Mouse (Mus musculus): Measurements from ENCODE around the gene Timd2. TPM values are rescaled to one million over a fixed set of nuclear protein-coding genes. Genes with fewer than 3 reads are reported as not detected.
"Not testable (repeated sequence)": the region's sequence is repeated elsewhere in the genome, so short reads cannot be mapped to it uniquely, and the experiment has no call there.

Gene Timd2
- total RNA-seq, 4 experiments from 2014 or later = not detected

DNA sequence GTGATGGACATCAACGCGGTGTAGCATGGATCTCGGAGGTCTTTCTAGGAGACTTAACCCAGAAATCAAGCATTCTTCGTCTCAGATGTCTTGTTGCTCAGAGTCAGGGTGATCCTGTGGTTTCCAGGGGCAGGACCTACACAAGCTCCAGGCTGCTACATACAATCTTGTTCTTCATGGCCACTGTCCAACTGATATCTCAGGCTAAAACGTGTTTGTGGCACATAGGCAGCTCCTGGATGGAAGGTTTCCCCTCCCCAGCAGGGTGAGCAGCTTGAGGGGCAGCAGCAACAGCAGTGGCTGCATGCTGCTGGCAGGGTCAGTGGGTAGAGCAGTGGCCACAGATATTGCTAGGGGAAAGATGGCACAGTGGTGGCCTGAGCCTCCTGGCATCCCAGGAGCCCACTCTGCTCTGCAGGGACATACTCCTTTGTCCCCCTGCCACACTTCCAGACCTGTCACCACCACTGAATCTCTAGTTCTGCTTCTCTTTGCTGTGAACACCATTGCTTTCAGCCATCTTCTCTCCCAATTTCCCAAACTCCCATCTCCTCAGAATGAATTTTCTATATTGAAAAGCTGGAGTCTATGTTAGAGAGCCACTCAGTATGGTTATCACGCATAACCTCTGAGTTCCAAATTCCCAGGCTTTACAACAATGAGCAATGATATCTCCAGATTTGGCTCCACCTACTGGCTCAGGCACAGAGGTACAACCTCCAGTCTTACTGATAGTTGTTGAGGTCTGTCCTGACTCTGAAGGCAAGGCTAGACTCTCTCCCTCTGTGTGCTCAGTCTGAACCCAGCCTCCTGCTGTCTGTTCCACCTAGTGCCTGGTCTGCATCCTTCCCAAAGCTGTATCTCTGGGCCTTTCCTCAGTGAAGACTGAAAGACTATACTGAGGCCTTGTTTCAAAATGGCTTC lies 41.0 kb downstream of the Timd2 start:
- no peak for DNase-seq (ENCODE audit: low spot score)

GRCm38 (mm10) chr11:46663215-46663614 lies 43.6 kb downstream of the Timd2 start:
- no peak for DNase-seq (ENCODE audit: low spot score)

DNA sequence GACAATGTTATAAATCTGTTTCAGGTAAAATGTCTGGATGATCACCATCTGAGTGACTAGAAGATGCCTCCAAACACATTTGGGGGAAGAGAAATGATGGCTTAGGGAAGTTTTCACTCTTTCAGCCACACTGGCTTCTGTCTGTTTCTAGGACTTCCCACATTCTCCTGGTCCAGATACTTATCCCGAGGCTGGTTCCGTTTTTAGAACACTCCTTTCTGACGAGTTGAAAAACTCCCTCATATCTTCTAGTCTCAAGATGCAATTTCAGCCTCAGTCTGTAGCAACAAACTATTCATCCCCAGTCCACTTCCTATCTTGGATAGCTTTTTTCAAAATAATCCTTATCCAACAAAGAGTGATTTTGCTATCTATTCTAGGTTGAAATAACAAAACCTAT lies 54.4 kb downstream of the Timd2 start:
- DNase-seq (ENCODE audit: low spot score) = no peak

- not testable (repeated sequence) for DNase-seq (ENCODE audit: low spot score)
These were observed 57.2 kb downstream of the Timd2 start for GRCm38 (mm10) chr11:46649655-46650054.

GRCm38 (mm10) chr11:46644824-46645223 lies 62.0 kb downstream of the Timd2 start:
- DNase-seq (ENCODE audit: low spot score) = no peak

- DNase-seq (ENCODE audit: low spot score) = no peak
These were observed 70.3 kb downstream of the Timd2 start for GRCm38 (mm10) chr11:46636568-46636967.

DNA sequence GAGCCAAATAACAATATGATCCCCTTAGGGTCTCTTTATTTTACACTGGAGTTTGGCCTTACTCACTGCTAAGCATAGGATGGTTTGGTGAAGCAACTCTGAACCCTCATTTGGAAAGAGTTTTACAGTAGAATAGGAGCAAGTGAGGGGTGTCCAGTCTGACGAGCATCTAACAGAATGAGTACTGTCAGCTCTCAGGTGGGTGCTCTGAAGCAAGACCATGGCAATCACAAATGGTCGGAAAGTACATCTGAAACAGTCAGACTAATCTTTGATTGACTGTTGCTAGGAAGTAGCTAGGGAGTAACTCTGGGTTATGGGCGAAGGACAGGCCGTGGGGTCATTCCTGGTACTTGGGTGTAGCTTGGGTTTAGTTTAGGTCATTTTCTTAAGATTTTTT lies 71.3 kb downstream of the Timd2 start:
- not testable (repeated sequence) for DNase-seq (ENCODE audit: low spot score)

DNA sequence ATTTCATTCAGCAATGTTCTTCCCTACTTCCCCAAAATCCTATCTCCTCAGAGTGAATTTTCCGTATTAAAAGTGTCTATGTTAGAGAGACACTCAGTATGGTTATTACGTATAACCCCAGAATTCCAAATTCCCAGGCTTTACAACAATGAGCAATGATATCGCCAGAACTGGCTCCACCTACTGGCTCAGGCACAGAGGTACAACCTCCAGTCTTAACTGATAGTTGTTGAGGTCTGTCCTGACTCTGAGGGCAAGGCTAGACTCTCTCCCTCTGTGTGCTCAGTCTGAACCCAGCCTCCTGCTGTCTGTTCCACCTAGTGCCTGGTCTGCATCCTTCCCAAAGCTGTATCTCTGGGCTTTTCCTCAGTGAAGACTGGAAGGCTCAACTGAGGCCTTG lies 75.2 kb downstream of the Timd2 start:
- DNase-seq (ENCODE audit: low spot score) = no peak

DNA sequence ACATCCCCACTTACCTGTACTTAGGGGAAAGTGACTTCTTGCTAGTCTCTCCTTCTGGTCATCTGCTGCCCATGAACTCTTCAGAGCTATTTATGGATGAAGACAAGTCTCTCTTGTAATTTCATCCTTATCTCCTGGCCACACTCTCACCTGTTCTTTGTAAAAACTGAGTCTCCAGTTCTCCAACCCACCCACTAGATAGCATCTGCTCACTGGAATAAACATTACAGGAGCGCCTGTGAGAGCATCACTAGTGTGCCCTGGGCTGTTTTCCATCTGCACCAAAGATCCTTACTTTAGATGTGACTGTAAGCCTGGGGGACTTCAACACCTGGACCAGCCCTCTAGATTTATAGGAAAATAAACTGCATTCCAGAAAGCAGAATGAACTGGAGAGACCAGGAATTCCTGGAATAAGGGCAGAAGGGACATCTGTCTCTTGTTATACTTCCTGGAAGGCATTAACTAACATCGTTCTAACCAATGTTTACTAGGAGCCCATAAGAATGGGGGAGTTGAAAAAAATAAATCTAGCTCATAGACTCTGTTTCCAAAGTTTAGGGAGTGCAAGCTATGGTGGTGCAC lies 77.6 kb downstream of the Timd2 start, which contains the start of gene Dppa1:
Gene Dppa1 (minus strand): TSS at position 51 of the 585 bp plus-strand sequence.
- no peak for DNase-seq (ENCODE audit: low spot score)

GRCm38 (mm10) chr11:46620414-46621168 lies 86.3 kb downstream of the Timd2 start:
- no peak for DNase-seq (ENCODE audit: low spot score)

DNA sequence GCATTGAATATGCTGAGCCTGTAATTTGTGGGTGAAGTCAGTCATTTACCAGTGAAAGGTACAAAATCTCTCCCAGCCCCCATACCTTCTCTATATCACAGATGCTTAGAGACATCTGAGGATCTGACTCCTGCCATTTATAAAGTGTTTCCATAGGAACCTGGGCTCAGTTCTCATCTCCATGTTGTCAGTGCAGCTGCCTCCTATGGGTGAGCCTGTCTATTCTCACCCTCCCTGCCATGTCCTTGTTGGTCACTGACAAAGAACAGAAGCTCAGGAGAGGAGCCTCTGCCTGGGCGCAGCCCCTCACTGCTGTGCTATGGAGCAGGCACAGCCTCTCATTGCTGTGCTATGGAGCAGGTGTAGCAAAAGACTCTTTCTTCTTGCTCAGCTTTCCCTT lies 86.9 kb downstream of the Timd2 start:
- no peak for DNase-seq (ENCODE audit: low spot score)

Other genes with a start within 250 kb of the Timd2 start
- not detected for gene Gm12169, start 182.8 kb downstream of the Timd2 start, total RNA-seq (2022)
- under 1 TPM in 1 of 4 experiments, not detected in 3; 0.17 TPM for gene BC053393, start 135.5 kb downstream of the Timd2 start, total RNA-seq (2022)
- not detected for gene Dppa1, start 77.8 kb downstream of the Timd2 start, total RNA-seq (2022)
- gene Havcr1, start 28.0 kb upstream of the Timd2 start, total RNA-seq (2022) = not detected
- 1 to 10 TPM in 1 of 4 experiments, under 1 TPM in 3; 0.78 to 3.2 (median 0.90) TPM for gene Timd4, start 103.7 kb upstream of the Timd2 start, total RNA-seq (2022)

All from heart, adult 8-10 months (tissue).